Mouse (Mus musculus): Measurements from ENCODE around the gene Krt14. TPM values are rescaled to one million over a fixed set of nuclear protein-coding genes. Genes with fewer than 3 reads are reported as not detected.

Krt14 gene
- polyA plus RNA-seq, 1 experiment from 2014 or later: 10.0 TPM

DNA sequence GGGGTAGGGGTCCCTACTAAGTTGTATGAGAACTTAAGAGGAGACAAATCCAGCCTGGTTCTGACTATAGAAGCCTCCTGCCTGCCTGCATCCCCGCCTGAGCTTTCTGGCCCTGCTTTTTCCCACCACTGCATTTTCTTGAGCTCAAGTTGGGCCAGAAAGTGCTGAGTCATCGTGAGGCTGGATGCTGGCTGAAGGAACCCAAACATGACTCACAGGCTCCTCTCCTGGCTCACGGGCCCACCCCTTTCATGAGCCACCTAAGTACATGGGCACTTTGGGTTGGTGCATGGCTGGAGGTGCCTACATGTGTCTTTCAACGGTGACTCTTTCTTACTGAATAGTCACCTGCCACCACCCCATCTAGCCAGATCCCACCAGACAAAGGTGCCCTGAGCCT, 8.7 kb downstream of the Krt14 start:
- no peak for ATAC-seq
- Histone ChIP-seq H3K9me3 (ENCODE audit: control insufficient read depth) (no peaks in the 10 kb centered on the region), H3K9ac (ENCODE audit: low read depth, low read length) (no peak overlapping the region), H3K36me3 (ENCODE audit: control insufficient read depth, insufficient read depth) (no peaks in the 10 kb centered on the region), H3K4me3 (ENCODE audit: low read depth, low read length) (no peak overlapping the region), H3K4me1 (replicated peaks; ENCODE audit: control insufficient read depth, insufficient read depth, low read length) (no peaks in the 10 kb centered on the region), H3K27me3 (replicated peaks; ENCODE audit: control insufficient read depth, insufficient read depth, low read length) (no peaks in the 10 kb centered on the region), H3K27ac (ENCODE audit: low read depth, low read length) (no peak overlapping the region), H3K4me2 (replicated peaks; ENCODE audit: low read depth) (no peak overlapping the region)
- TF ChIP-seq CTCF (IDR thresholded peaks at IDR 0.05; ENCODE audit: low read depth): no peak
- WGBS: 65% methylated on average over 4 of the region's 4 CpGs

DNA sequence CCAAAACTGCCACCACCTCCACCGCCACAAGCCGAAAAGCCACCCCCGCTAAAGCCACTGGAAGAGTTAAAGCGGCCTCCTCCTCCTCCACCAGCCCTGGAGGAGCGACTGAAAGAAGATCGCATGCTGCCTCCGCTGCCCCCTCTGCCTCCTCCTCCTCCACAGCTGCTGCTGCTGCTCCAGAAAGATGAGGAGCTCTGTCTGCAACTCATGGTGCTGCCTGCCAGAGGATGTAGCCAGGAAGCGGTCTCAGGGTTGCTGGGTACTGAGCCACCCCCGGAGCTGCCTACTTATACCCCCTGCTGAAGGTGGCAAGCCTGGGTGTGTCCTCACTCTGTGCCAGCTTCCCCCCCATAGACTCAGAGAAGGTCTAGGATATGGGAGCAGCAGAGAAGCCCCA, 14.4 kb downstream of the Krt14 start, which contains the start of gene Krt9:
Gene Krt9, minus strand, starts transcription at position 255 of the 400 bp plus-strand sequence.
- H3K9ac ChIP-seq (ENCODE audit: low read depth, low read length): no peak within 1 kb of the TSS
- no peaks in the 10 kb centered on the region for H3K36me3 ChIP-seq (ENCODE audit: control insufficient read depth, insufficient read depth)
- no peak for ATAC-seq
- no peaks in the 10 kb centered on the region for H3K4me1 ChIP-seq (replicated peaks; ENCODE audit: control insufficient read depth, insufficient read depth, low read length)
- TF ChIP-seq CTCF (IDR thresholded peaks at IDR 0.05; ENCODE audit: low read depth): no peak
- H3K9me3 ChIP-seq (ENCODE audit: control insufficient read depth): no peaks in the 10 kb centered on the region
- H3K27ac ChIP-seq (ENCODE audit: low read depth, low read length): no peak within 1 kb of the TSS
- no peaks in the 10 kb centered on the region for H3K27me3 ChIP-seq (replicated peaks; ENCODE audit: control insufficient read depth, insufficient read depth, low read length)
- H3K4me2 ChIP-seq (replicated peaks; ENCODE audit: low read depth): no peak within 1 kb of the TSS
- H3K4me3 ChIP-seq (ENCODE audit: low read depth, low read length): no peak within 1 kb of the TSS
- 41% methylated on average over 9 of the region's 9 CpGs for WGBS

DNA sequence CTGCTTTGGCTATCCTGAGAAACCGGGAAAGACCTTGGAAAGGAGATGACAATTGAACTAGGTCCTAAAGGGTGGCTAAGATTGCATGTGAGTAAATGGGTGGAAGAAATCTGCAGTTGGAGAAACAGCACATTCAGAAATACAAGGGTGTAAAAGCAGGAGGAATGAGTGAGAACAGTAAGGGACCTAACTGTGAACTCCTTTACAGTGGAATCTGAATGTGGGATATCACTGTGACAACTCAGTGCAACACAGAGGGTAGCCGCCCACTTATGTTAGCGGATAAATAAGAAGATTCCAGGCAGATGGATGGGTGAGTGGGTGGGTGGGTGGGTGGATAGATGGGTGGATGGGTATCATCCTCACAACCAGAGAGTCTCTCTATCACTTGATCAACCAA, 15.5 kb downstream of the Krt14 start:
- H3K9ac ChIP-seq (ENCODE audit: low read depth, low read length): no peak overlapping the region
- H3K9me3 ChIP-seq (ENCODE audit: control insufficient read depth): no peaks in the 10 kb centered on the region
- WGBS: 90% methylated on average over 3 of the region's 3 CpGs
- ATAC-seq: no peak
- H3K4me2 ChIP-seq (replicated peaks; ENCODE audit: low read depth): no peak overlapping the region
- H3K36me3 ChIP-seq (ENCODE audit: control insufficient read depth, insufficient read depth): no peaks in the 10 kb centered on the region
- TF ChIP-seq CTCF (IDR thresholded peaks at IDR 0.05; ENCODE audit: low read depth): no peak
- H3K27me3 ChIP-seq (replicated peaks; ENCODE audit: control insufficient read depth, insufficient read depth, low read length): no peaks in the 10 kb centered on the region
- H3K4me3 ChIP-seq (ENCODE audit: low read depth, low read length): no peak overlapping the region
- no peak overlapping the region for H3K27ac ChIP-seq (ENCODE audit: low read depth, low read length)
- H3K4me1 ChIP-seq (replicated peaks; ENCODE audit: control insufficient read depth, insufficient read depth, low read length): no peaks in the 10 kb centered on the region

DNA sequence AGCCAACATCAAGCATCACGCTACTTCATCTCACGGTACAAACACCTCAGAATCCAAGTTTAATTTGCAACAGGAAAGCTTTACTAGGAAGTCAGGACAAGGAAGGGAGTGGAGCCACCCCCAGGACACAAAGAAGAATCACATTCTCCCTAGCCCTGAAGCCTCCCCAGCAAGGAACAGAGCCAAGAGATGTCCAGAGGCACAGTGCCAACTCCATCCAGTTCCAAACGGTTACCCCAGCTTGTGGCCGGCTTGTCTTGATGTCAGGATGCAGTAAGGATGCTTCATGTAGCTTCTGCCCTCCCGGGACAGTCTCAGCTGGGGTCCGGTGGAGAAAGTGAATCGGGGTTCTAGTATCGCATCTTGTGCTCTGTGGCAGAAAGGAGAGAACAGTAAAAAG, 20.6 kb downstream of the Krt14 start:
- Histone ChIP-seq H3K27me3 (replicated peaks; ENCODE audit: control insufficient read depth, insufficient read depth, low read length) (no peaks in the 10 kb centered on the region), H3K36me3 (ENCODE audit: control insufficient read depth, insufficient read depth) (no peaks in the 10 kb centered on the region), H3K9ac (ENCODE audit: low read depth, low read length) (no peak overlapping the region), H3K4me3 (ENCODE audit: low read depth, low read length) (no peak overlapping the region), H3K9me3 (ENCODE audit: control insufficient read depth) (no peaks in the 10 kb centered on the region), H3K27ac (ENCODE audit: low read depth, low read length) (no peak overlapping the region), H3K4me2 (replicated peaks; ENCODE audit: low read depth) (no peak overlapping the region), H3K4me1 (replicated peaks; ENCODE audit: control insufficient read depth, insufficient read depth, low read length) (no peaks in the 10 kb centered on the region)
- TF ChIP-seq CTCF (IDR thresholded peaks at IDR 0.05; ENCODE audit: low read depth): no peak
- WGBS: 86% methylated on average over 8 of the region's 8 CpGs
- no peak for ATAC-seq

DNA sequence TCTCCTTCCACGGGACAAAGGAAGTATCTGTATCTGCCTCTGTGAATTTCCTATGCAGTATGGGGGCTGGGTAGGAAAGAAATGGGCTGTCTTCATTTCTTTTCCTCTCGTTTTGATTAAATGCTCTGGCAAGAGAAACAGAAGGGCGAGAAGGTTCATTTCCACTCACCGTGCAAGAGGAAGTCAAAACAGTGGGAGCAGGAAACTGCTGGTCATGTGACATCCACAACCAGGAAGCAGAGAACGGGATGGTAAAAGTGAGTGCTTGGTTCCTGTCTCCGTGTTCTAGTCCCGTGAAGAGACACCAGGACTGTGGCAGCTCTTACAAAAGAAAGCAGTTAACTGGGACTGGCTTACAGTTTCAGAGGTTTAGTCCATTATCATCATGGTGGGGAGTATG, 25.6 kb downstream of the Krt14 start:
- TF ChIP-seq CTCF (IDR thresholded peaks at IDR 0.05; ENCODE audit: low read depth): no peak

DNA sequence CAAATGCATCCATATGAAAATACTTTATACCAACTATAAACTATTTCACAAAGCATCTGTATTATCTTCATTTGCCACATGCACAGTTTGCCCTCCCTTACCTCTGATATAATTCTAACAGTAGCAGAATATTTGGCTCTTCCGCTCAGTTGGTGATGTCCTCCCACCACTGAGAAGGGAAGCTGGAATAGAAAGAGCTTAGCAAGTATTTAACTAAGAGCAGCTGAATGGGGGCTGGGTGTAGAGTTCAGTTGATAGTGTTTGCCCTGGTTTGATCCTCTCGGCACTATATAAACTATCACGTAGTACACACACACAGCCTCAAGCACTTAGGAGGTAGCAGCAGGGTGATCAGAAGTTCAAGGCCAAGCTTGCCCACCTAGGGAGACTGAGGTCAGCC, 28.1 kb downstream of the Krt14 start:
- Histone ChIP-seq H3K9ac (ENCODE audit: low read depth, low read length) (no peak overlapping the region), H3K36me3 (ENCODE audit: control insufficient read depth, insufficient read depth) (no peaks in the 10 kb centered on the region), H3K4me2 (replicated peaks; ENCODE audit: low read depth) (no peak overlapping the region), H3K4me1 (replicated peaks; ENCODE audit: control insufficient read depth, insufficient read depth, low read length) (no peaks in the 10 kb centered on the region), H3K27me3 (replicated peaks; ENCODE audit: control insufficient read depth, insufficient read depth, low read length) (no peaks in the 10 kb centered on the region), H3K27ac (ENCODE audit: low read depth, low read length) (no peak overlapping the region), H3K4me3 (ENCODE audit: low read depth, low read length) (no peak overlapping the region), H3K9me3 (ENCODE audit: control insufficient read depth) (no peaks in the 10 kb centered on the region)
- ATAC-seq: no peak
- 39% methylated on average over 3 of the region's 3 CpGs for WGBS
- no peak for TF ChIP-seq CTCF (IDR thresholded peaks at IDR 0.05; ENCODE audit: low read depth)

More for the DNA sequence above, 25.6 kb downstream of the Krt14 start:
- H3K9ac ChIP-seq (ENCODE audit: low read depth, low read length): no peak overlapping the region
- H3K9me3 ChIP-seq (ENCODE audit: control insufficient read depth): no peaks in the 10 kb centered on the region
- no peak overlapping the region for H3K27ac ChIP-seq (ENCODE audit: low read depth, low read length)
- no peak overlapping the region for H3K4me3 ChIP-seq (ENCODE audit: low read depth, low read length)
- no peaks in the 10 kb centered on the region for H3K36me3 ChIP-seq (ENCODE audit: control insufficient read depth, insufficient read depth)
- WGBS: 70% methylated on average over 7 of the region's 7 CpGs
- ATAC-seq: no peak
- H3K27me3 ChIP-seq (replicated peaks; ENCODE audit: control insufficient read depth, insufficient read depth, low read length): no peaks in the 10 kb centered on the region
- no peaks in the 10 kb centered on the region for H3K4me1 ChIP-seq (replicated peaks; ENCODE audit: control insufficient read depth, insufficient read depth, low read length)
- no peak overlapping the region for H3K4me2 ChIP-seq (replicated peaks; ENCODE audit: low read depth)

DNA sequence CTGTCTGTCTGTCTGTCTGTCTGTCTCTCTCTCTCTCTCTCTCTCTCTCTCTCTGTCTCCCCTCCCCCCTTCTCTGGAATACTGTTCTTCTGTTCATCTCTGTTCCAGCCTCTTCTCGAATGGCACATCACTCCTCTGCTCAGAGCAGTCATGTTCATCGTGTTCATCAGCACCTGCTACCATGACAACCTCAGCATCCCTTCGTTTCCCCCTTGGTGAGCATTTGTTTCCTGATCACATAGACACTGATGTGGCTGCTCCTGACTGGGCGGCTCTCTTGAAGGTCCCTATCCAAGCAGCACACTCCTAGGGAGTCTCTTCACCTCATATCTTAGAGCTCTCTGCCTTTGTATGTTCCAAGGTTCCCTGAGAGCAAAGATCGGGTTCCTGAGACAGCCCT, 29.0 kb downstream of the Krt14 start:
- Histone ChIP-seq H3K9me3 (ENCODE audit: control insufficient read depth) (no peaks in the 10 kb centered on the region), H3K4me3 (ENCODE audit: low read depth, low read length) (no peak overlapping the region), H3K27ac (ENCODE audit: low read depth, low read length) (no peak overlapping the region), H3K36me3 (ENCODE audit: control insufficient read depth, insufficient read depth) (no peaks in the 10 kb centered on the region), H3K4me1 (replicated peaks; ENCODE audit: control insufficient read depth, insufficient read depth, low read length) (no peaks in the 10 kb centered on the region), H3K4me2 (replicated peaks; ENCODE audit: low read depth) (no peak overlapping the region), H3K27me3 (replicated peaks; ENCODE audit: control insufficient read depth, insufficient read depth, low read length) (no peaks in the 10 kb centered on the region), H3K9ac (ENCODE audit: low read depth, low read length) (no peak overlapping the region)
- WGBS: 64% methylated on average over 5 of the region's 5 CpGs
- no peak for TF ChIP-seq CTCF (IDR thresholded peaks at IDR 0.05; ENCODE audit: low read depth)
- no peak for ATAC-seq
